Comparison of ENCODE assay signal across 20 mouse cellular contexts in genomic region chr3:22238106-22238900, GRCm38 (mm10).
DNase-seq lines count a peak whose midpoint lies in the region; ATAC-seq and TF ChIP-seq lines count a peak whose summit lies in the region.
"Had no signal": no experiment of that assay in that cellular context is flagged by ENCODE, and none has a peak within 500 bp of the region (broad histone marks: within the 10 kb centered on the region; RNA-seq: fewer than 3 reads in every experiment).

No protein-coding gene starts in this region.

- H3K27ac ChIP-seq in heart, embryonic 11.5 days (ENCODE audit: low read depth, low read length), result no peak overlapping the region
- no peak overlapping the region for H3K27ac ChIP-seq in lung, embryonic 14.5 days (ENCODE audit: low read depth)
- H3K27ac ChIP-seq: hindbrain, postnatal 0 days; left cerebral cortex, adult 2 months; limb, embryonic 13.5 days; liver, embryonic 15.5 days had no signal

- H3K79me2 ChIP-seq in myocyte (ENCODE audit: control insufficient read depth, insufficient read depth), result no peaks in the 10 kb centered on the region

- no peaks in the 10 kb centered on the region for H3K27me3 ChIP-seq in heart, embryonic 11.5 days (ENCODE audit: control insufficient read depth, insufficient read depth, low read length)
- no peaks in the 10 kb centered on the region for H3K27me3 ChIP-seq in lung, embryonic 14.5 days (ENCODE audit: insufficient read depth, low read length)
- no peaks in the 10 kb centered on the region for H3K27me3 ChIP-seq in myocyte (ENCODE audit: control insufficient read depth, insufficient read depth, insufficient read length)
- H3K27me3 ChIP-seq: limb, embryonic 13.5 days; liver, embryonic 15.5 days had no signal

- no peak overlapping the region for H3K4me2 ChIP-seq in heart, embryonic 11.5 days
- no peak overlapping the region for H3K4me2 ChIP-seq in lung, embryonic 14.5 days
- peak overlapping the region; percentile 34 for H3K4me2 ChIP-seq in myocyte (ENCODE audit: low read depth)
- H3K4me2 ChIP-seq: limb, embryonic 13.5 days; liver, embryonic 15.5 days had no signal

- H3K4me3 ChIP-seq in heart, embryonic 11.5 days (ENCODE audit: low read depth, low read length), result no peak overlapping the region
- no peak overlapping the region for H3K4me3 ChIP-seq in lung, embryonic 14.5 days (ENCODE audit: low read depth, low read length)
- H3K4me3 ChIP-seq in myocyte, result no peak overlapping the region
- H3K4me3 ChIP-seq: erythroblast, embryonic 14.5 days; left cerebral cortex, adult 2 months; limb, embryonic 13.5 days; liver, embryonic 15.5 days had no signal

- no peak overlapping the region for H3ac ChIP-seq in myocyte (ENCODE audit: control insufficient read depth, insufficient read length)

- no peaks in the 10 kb centered on the region for H3K4me1 ChIP-seq in heart, embryonic 11.5 days (ENCODE audit: control insufficient read depth, insufficient read depth, low read length)
- H3K4me1 ChIP-seq in lung, embryonic 14.5 days (ENCODE audit: insufficient read depth), result no peaks in the 10 kb centered on the region
- H3K4me1 ChIP-seq: limb, embryonic 13.5 days; liver, embryonic 15.5 days had no signal

- H3K36me3 ChIP-seq in heart, embryonic 11.5 days (ENCODE audit: control insufficient read depth, insufficient read depth, low read length), result no peaks in the 10 kb centered on the region
- no peaks in the 10 kb centered on the region for H3K36me3 ChIP-seq in lung, embryonic 14.5 days (ENCODE audit: insufficient read depth)
- no peaks in the 10 kb centered on the region for H3K36me3 ChIP-seq in myocyte (ENCODE audit: control insufficient read depth, insufficient read depth)
- H3K36me3 ChIP-seq: limb, embryonic 13.5 days; liver, embryonic 15.5 days had no signal

- no peak for TF ChIP-seq POLR2A in myocyte (IDR thresholded peaks at IDR 0.05; ENCODE audit: insufficient read length, low read depth)

- TF ChIP-seq CTCF in lung, embryonic 14.5 days (IDR thresholded peaks at IDR 0.05; ENCODE audit: low read depth), result no peak

- ATAC-seq in heart, embryonic 11.5 days (replicated peaks; ENCODE audit: insufficient number of reproducible peaks, low FRiP score, low TSS enrichment), result no peak
- ATAC-seq in lung, embryonic 14.5 days (ENCODE audit: insufficient read depth), result peak; percentile 47; the same call in 1 of the 2 replicates
- ATAC-seq in inflammation-experienced regulatory T-cells, adult 6 months, result no peak
- ATAC-seq: activated CD4-positive, CD25-positive, alpha-beta regulatory T cell, adult 4 months; forebrain, embryonic 16.5 days; hindbrain, postnatal 0 days had no signal

- WGBS in heart, embryonic 11.5 days (ENCODE audit: insufficient replicate concordance), result 82% methylated on average over 16 of the region's 16 CpGs
- 72% methylated on average over 16 of the region's 16 CpGs for WGBS in lung, embryonic 14.5 days

- no peak overlapping the region for H3K9ac ChIP-seq in heart, embryonic 11.5 days (ENCODE audit: low read depth, low read length)
- H3K9ac ChIP-seq in lung, embryonic 14.5 days, result no peak overlapping the region
- H3K9ac ChIP-seq: limb, embryonic 13.5 days; liver, embryonic 15.5 days had no signal

- DNase-seq in heart, adult 11 months, result peak; percentile 95
- peak; percentile 26 for DNase-seq in kidney, postnatal 14 days
- no peak for DNase-seq in kidney, adult 18-20 months
- peak; percentile 68 for DNase-seq in lung, embryonic 14.5 days
- DNase-seq in spleen, postnatal 10 days (ENCODE audit: low spot score in 2 of 2), result no peak
- DNase-seq: adrenal gland, postnatal 36 days; cerebellum, postnatal 10 days; embryo, embryonic 11 days; retina, postnatal 1 day; thymus, postnatal 25 days had no signal

- peaks cover 3% of the 10 kb centered on the region; the same call in 1 of the 2 replicates for H3K9me3 ChIP-seq in heart, embryonic 11.5 days (replicated peaks; ENCODE audit: control insufficient read depth, low read length)
- no peaks in the 10 kb centered on the region; the same call in 1 of the 2 replicates for H3K9me3 ChIP-seq in lung, embryonic 14.5 days (ENCODE audit: low read depth, low read length)
- H3K9me3 ChIP-seq: limb, embryonic 13.5 days; liver, embryonic 15.5 days had no signal

TF ChIP-seq in myocyte, 11 proteins besides CTCF, POLR2A, EP300 and RAD21:
- TF ChIP-seq USF1 (IDR thresholded peaks at IDR 0.05; ENCODE audit: low read depth) (no peak), MYOD1 (IDR thresholded peaks at IDR 0.05; ENCODE audit: control insufficient read depth in 1 of 3, insufficient read length in 2 of 3, low read depth in 2 of 3) (no peak), MAX (IDR thresholded peaks at IDR 0.05; ENCODE audit: low read depth) (no peak), E2F4 (IDR thresholded peaks at IDR 0.05; ENCODE audit: insufficient read depth) (no peak), MYOG (IDR thresholded peaks at IDR 0.05; ENCODE audit: control insufficient read depth in 1 of 3, insufficient read depth in 1 of 3, insufficient read length in 2 of 3, low read depth in 2 of 3) (no peak)

Comparison
In these comparisons a context has a peak if more than half of its experiments do, and no peak if none do; other contexts are left out.
1. DNase-seq: peak in heart, adult 11 months (single experiment), kidney, postnatal 14 days (single experiment) and lung, embryonic 14.5 days (single experiment); none in kidney, adult 18-20 months (single experiment) and spleen, postnatal 10 days (0 of 2).